Mouse (Mus musculus) hindbrain, embryonic 11.5 days (tissue): ENCODE results near the gene Spint2. TPM values are rescaled to one million over a fixed set of nuclear protein-coding genes. Genes with fewer than 3 reads are reported as not detected.
A peak's percentile ranks its signal among the peaks of the same experiment; 100 is the strongest.

Experiments
- ATAC-seq: fragments of 200-750 bp; cut with Nextera tagmentation; 2 replicates; pipeline ENCODE4 v1.8.0; 2017; ENCODE audit warnings: mild to moderate bottlenecking, moderate TSS enrichment, moderate library complexity; ENCODE audit not compliant: low FRiP score
- DNase-seq: peaks from one replicate; pipeline ENCODE4 v3.0.0-alpha.2; 2015; ENCODE audit warnings: low spot score
- H3K27ac ChIP-seq: fragments of 300-500 bp; sonication (generic); 2 replicates; pipeline ENCODE4 v1.5.1; 2014; ENCODE audit warnings: mild to moderate bottlenecking, low read depth, low read length
- H3K27me3 ChIP-seq: fragments of 300-500 bp; sonication (generic); 2 replicates; pipeline ENCODE4 v1.6.1; 2014; ENCODE audit warnings: mild to moderate bottlenecking, low read length, moderate library complexity, mixed read lengths; ENCODE audit not compliant: control insufficient read depth, insufficient read depth
- H3K36me3 ChIP-seq: fragments of 300-500 bp; sonication (generic); 2 replicates; pipeline ENCODE4 v1.6.1; 2014; ENCODE audit warnings: mild to moderate bottlenecking, low read length, moderate library complexity, mixed read lengths; ENCODE audit not compliant: control insufficient read depth, insufficient read depth
- H3K4me1 ChIP-seq: fragments of 300-500 bp; sonication (generic); replicated peaks from 2 replicates; pipeline ENCODE4 v1.6.1; 2014; ENCODE audit warnings: low read length, mixed read lengths; ENCODE audit not compliant: control insufficient read depth, insufficient read depth
- H3K4me2 ChIP-seq: fragments of 300-500 bp; sonication (generic); replicated peaks from 2 replicates; pipeline ENCODE4 v1.6.1; 2014; ENCODE audit warnings: mild to moderate bottlenecking, low read depth, low read length
- H3K4me3 ChIP-seq: fragments of 300-500 bp; sonication (generic); 2 replicates; pipeline ENCODE4 v1.5.1; 2014; ENCODE audit warnings: low read depth, low read length
- H3K9ac ChIP-seq: fragments of 300-500 bp; sonication (generic); 2 replicates; pipeline ENCODE4 v1.6.1; 2014; ENCODE audit warnings: low read depth, low read length
- H3K9me3 ChIP-seq: fragments of 300-500 bp; sonication (generic); 2 replicates; pipeline ENCODE4 v1.6.1; 2016; ENCODE audit warnings: low read length; ENCODE audit not compliant: control insufficient read depth
- WGBS: fragments of 180-500 bp; shearing (Covaris S2); extraction: QIAGEN DNeasy Blood & Tissue Kit; methylation state at CpG from one replicate; pipeline ENCODE4 v1.1.7; 2014; 5-methylcytosine and 5-hydroxymethylcytosine counted together
- polyA plus RNA-seq: library from polyadenylated mRNA; unstranded; fragments of >200 nt; fragmentation: Nextera tagmentation; extraction: Ambion mirVana; gene quantifications from 2 replicates; pipeline ENCODE4 v1.2.1, GENCODE M21; 2014

Spint2 gene
- polyA plus RNA-seq, 1 experiment from 2014 or later, result 37.5 TPM

- H3K27me3 ChIP-seq, result no peaks in the 10 kb centered on the region
- H3K9me3 ChIP-seq, result no peaks in the 10 kb centered on the region
- no peak overlapping the region for H3K4me2 ChIP-seq
- DNase-seq (no peak), ATAC-seq (no peak)
- H3K4me3 ChIP-seq, result no peak overlapping the region
- peak overlapping the region; percentile 85 for H3K27ac ChIP-seq
- H3K36me3 ChIP-seq, result no peaks in the 10 kb centered on the region
- peaks cover 19% of the 10 kb centered on the region for H3K4me1 ChIP-seq
- WGBS, result 52% methylated on average over 13 of the region's 13 CpGs
- peak overlapping the region; percentile 12; the same call in 1 of the 2 replicates for H3K9ac ChIP-seq
Measured at GRCm38 (mm10) chr7:29294111-29294761, 12.5 kb upstream of the Spint2 start.

- Histone ChIP-seq H3K27me3 (no peaks in the 10 kb centered on the region), H3K4me1 (peaks cover 19% of the 10 kb centered on the region), H3K36me3 (no peaks in the 10 kb centered on the region), H3K9me3 (no peaks in the 10 kb centered on the region), H3K4me3 (no peak overlapping the region), H3K4me2 (no peak overlapping the region), H3K27ac (peak overlapping the region; percentile 85), H3K9ac (peak overlapping the region; percentile 29)
- ATAC-seq (peak; percentile 52), DNase-seq (peak; percentile 51)
- WGBS, result 15% methylated on average over 19 of the region's 19 CpGs
Measured at GRCm38 (mm10) chr7:29293131-29294065, 11.7 kb upstream of the Spint2 start.

- Histone ChIP-seq H3K9ac (peak overlapping the region; percentile 3; the same call in 1 of the 2 replicates), H3K36me3 (no peaks in the 10 kb centered on the region), H3K9me3 (no peaks in the 10 kb centered on the region), H3K4me3 (no peak overlapping the region), H3K4me1 (peaks cover 19% of the 10 kb centered on the region), H3K27ac (peak overlapping the region; percentile 85), H3K4me2 (peak overlapping the region; percentile 23), H3K27me3 (no peaks in the 10 kb centered on the region)
- DNase-seq (peak; percentile 35), ATAC-seq (peak; percentile 15)
- 20% methylated on average over 8 of the region's 8 CpGs for WGBS
Measured at GRCm38 (mm10) chr7:29292458-29293098, 10.9 kb upstream of the Spint2 start.

GRCm38 (mm10) chr7:29291616-29292457 is 10.1 kb upstream of the Spint2 start:
- 27% methylated on average over 6 of the region's 7 CpGs for WGBS
- Histone ChIP-seq H3K9me3 (no peaks in the 10 kb centered on the region), H3K4me2 (peak overlapping the region; percentile 23; the same call in 1 of the 2 replicates), H3K9ac (peak overlapping the region; percentile 3; the same call in 1 of the 2 replicates), H3K27ac (peak overlapping the region; percentile 85), H3K27me3 (no peaks in the 10 kb centered on the region), H3K4me3 (no peak overlapping the region), H3K36me3 (no peaks in the 10 kb centered on the region), H3K4me1 (peaks cover 19% of the 10 kb centered on the region)
- ATAC-seq (peak; percentile 72), DNase-seq (peak; percentile 72)

GRCm38 (mm10) chr7:29290691-29291485 is 9.2 kb upstream of the Spint2 start:
- H3K27me3 ChIP-seq, result no peaks in the 10 kb centered on the region
- DNase-seq (peak; percentile 34), ATAC-seq (no peak)
- no peaks in the 10 kb centered on the region for H3K36me3 ChIP-seq
- peak overlapping the region; percentile 0; the same call in 1 of the 2 replicates for H3K9ac ChIP-seq
- H3K27ac ChIP-seq, result peak overlapping the region; percentile 85
- WGBS, result 40% methylated on average over 11 of the region's 11 CpGs
- H3K4me3 ChIP-seq, result no peak overlapping the region
- H3K4me2 ChIP-seq, result 0 out of 2 replicates have a peak overlapping the region, but pooled peaks have one; percentile 6
- peaks cover 19% of the 10 kb centered on the region for H3K4me1 ChIP-seq
- no peaks in the 10 kb centered on the region for H3K9me3 ChIP-seq

GRCm38 (mm10) chr7:29289856-29290255 is 8.1 kb upstream of the Spint2 start:
- 86% methylated on average over 6 of the region's 6 CpGs for WGBS
- peak overlapping the region; percentile 83 for H3K4me2 ChIP-seq
- no peaks in the 10 kb centered on the region for H3K36me3 ChIP-seq
- no peaks in the 10 kb centered on the region for H3K27me3 ChIP-seq
- H3K4me3 ChIP-seq, result peak overlapping the region; percentile 51
- peak overlapping the region; percentile 58 for H3K27ac ChIP-seq
- peaks cover 19% of the 10 kb centered on the region for H3K4me1 ChIP-seq
- H3K9me3 ChIP-seq, result no peaks in the 10 kb centered on the region
- no peak for ATAC-seq
- no peak for DNase-seq
- H3K9ac ChIP-seq, result peak overlapping the region; percentile 52; the same call in 1 of the 2 replicates

- H3K4me1 ChIP-seq, result peaks cover 19% of the 10 kb centered on the region
- peak; percentile 21; the same call in 1 of the 2 replicates for ATAC-seq
- H3K4me2 ChIP-seq, result peak within 1 kb of the TSS; percentile 83
- H3K27ac ChIP-seq, result peak within 1 kb of the TSS; percentile 58
- H3K36me3 ChIP-seq, result no peaks in the 10 kb centered on the region
- peak within 1 kb of the TSS; percentile 52 for H3K9ac ChIP-seq
- no peaks in the 10 kb centered on the region for H3K9me3 ChIP-seq
- DNase-seq, result peak; percentile 91
- peak within 1 kb of the TSS; percentile 51 for H3K4me3 ChIP-seq
- WGBS, result under 1% methylated on average over 58 of the region's 59 CpGs
- H3K27me3 ChIP-seq, result no peaks in the 10 kb centered on the region
Measured at GRCm38 (mm10) chr7:29288942-29289638, 7.4 kb upstream of the Spint2 start, which contains the start of gene Ppp1r14a. Gene Ppp1r14a, plus strand, starts transcription at chr7:29289308.
